Mouse (Mus musculus) forebrain, postnatal 0 days (tissue): ENCODE data around the gene P3h2. TPM values are rescaled to one million over a fixed set of nuclear protein-coding genes. Genes with fewer than 3 reads are reported as not detected.
A peak's percentile ranks its signal among the peaks of the same experiment; 100 is the strongest.

ENCODE experiments used
- ATAC-seq: fragments of 200-750 bp; cut with Nextera tagmentation; 2 replicates; pipeline ENCODE4 v1.8.0; 2017; ENCODE audit warnings: mild to moderate bottlenecking, moderate library complexity
- DNase-seq: peaks from one replicate; pipeline ENCODE4 v3.0.0-alpha.2; 2015
- H3K27ac ChIP-seq: fragments of 300-500 bp; sonication (generic); 2 replicates; pipeline ENCODE4 v1.5.1; 2014; ENCODE audit warnings: low read depth, mild to moderate bottlenecking, antibody characterized with exemption, low read length, moderate library complexity, mixed read lengths
- H3K27me3 ChIP-seq: fragments of 300-500 bp; sonication (generic); 2 replicates; pipeline ENCODE4 v1.6.1; 2014; ENCODE audit warnings: mild to moderate bottlenecking, low read length, mixed read lengths; ENCODE audit not compliant: insufficient read depth
- H3K36me3 ChIP-seq: fragments of 300-500 bp; sonication (generic); 2 replicates; pipeline ENCODE4 v1.6.1; 2014; ENCODE audit warnings: mild to moderate bottlenecking, moderate library complexity; ENCODE audit not compliant: insufficient read depth
- H3K4me1 ChIP-seq: fragments of 300-500 bp; sonication (generic); 2 replicates; pipeline ENCODE4 v1.6.1; 2014; ENCODE audit warnings: antibody characterized with exemption; ENCODE audit not compliant: insufficient read depth
- H3K4me2 ChIP-seq: fragments of 300-500 bp; sonication (generic); 2 replicates; pipeline ENCODE4 v1.6.1; 2014; ENCODE audit warnings: low read depth, mild to moderate bottlenecking, moderate library complexity
- H3K4me3 ChIP-seq: fragments of 300-500 bp; sonication (generic); 2 replicates; pipeline ENCODE4 v1.5.1; 2014; ENCODE audit warnings: low read depth, low read length, mixed read lengths
- H3K9ac ChIP-seq: fragments of 300-500 bp; sonication (generic); 2 replicates; pipeline ENCODE4 v1.6.1; 2014; ENCODE audit warnings: mild to moderate bottlenecking
- H3K9me3 ChIP-seq: fragments of 300-500 bp; sonication (generic); 2 replicates; pipeline ENCODE4 v1.6.1; 2016; ENCODE audit warnings: low read length
- CTCF ChIP-seq: sonication (generic); IDR thresholded peaks from 2 replicates; pipeline ENCODE4 v1.5.1; 2016; ENCODE audit warnings: antibody characterized with exemption, control low read depth, low read depth
- WGBS: fragments of 180-500 bp; shearing (Covaris S2); extraction: QIAGEN DNeasy Blood & Tissue Kit; methylation state at CpG from one replicate; pipeline ENCODE4 v1.1.7; 2014; 5-methylcytosine and 5-hydroxymethylcytosine counted together
- polyA plus RNA-seq: library from polyadenylated mRNA; unstranded; fragments of >200 nt; fragmentation: Nextera tagmentation; extraction: Ambion mirVana; gene quantifications from 2 replicates; pipeline ENCODE4 v1.2.1, GENCODE M21; 2015
- total RNA-seq: library from RNA; depleted of rRNA; stranded (reverse); fragments of >200 nt; gene quantifications from 2 replicates; pipeline ENCODE4 v1.2.3, GENCODE M21; 2014

Gene P3h2
- total and polyA plus RNA-seq, 2 experiments from 2014 or later: 0.35 to 1.4 TPM

DNA sequence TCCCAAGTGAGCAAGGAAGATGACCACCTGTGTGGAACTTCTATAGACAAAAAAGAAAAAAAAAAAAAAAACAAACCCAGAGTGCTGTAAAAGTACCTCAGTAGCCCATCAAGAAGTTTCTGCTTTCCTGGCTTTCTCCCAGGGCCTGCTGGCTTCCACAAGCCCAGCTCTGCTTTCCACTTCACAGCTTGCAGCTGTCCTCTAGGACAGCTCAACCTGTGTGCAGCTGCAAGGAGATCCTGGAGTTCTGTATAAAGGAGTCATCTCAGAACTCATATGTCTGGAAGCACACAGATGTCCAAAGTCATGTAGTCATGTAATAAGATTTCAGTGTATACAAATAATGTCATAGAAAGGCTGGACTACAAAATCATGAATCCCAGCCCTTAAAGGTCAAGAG, 30.5 kb downstream of the P3h2 start:
- no peaks in the 10 kb centered on the region for H3K4me1 ChIP-seq
- H3K27me3 ChIP-seq: no peaks in the 10 kb centered on the region
- no peak overlapping the region for H3K4me3 ChIP-seq
- ATAC-seq (no peak), DNase-seq (no peak)
- no peak overlapping the region for H3K4me2 ChIP-seq
- no peak for TF ChIP-seq CTCF
- H3K9ac ChIP-seq: no peak overlapping the region
- H3K9me3 ChIP-seq: no peaks in the 10 kb centered on the region
- no peaks in the 10 kb centered on the region for H3K36me3 ChIP-seq
- H3K27ac ChIP-seq: no peak overlapping the region

DNA sequence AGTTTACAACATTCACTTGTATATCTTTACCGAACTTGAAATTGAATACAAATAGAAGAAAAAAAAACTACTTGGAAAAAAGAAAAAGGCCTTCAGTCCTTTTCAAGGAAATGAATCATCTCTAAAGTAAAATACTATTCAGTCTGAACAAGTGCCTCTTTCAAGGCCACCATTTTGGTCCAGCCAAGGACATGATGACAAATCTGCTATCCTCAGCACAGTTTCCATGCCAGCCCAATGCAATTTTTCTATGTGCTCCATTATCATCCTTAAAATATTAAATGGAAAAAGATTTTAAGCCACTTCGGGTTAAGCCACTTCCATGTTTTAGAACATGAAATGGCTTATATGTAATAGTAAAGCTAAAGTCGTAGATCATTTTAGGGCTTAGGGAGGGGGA, 35.2 kb downstream of the P3h2 start:
- no peak overlapping the region for H3K4me2 ChIP-seq
- H3K36me3 ChIP-seq: no peaks in the 10 kb centered on the region
- no peaks in the 10 kb centered on the region for H3K27me3 ChIP-seq
- no peaks in the 10 kb centered on the region for H3K9me3 ChIP-seq
- DNase-seq (no peak), ATAC-seq (no peak)
- H3K4me1 ChIP-seq: no peaks in the 10 kb centered on the region
- WGBS: 91% methylated on average over 3 of the region's 3 CpGs
- H3K9ac ChIP-seq: no peak overlapping the region
- no peak overlapping the region for H3K27ac ChIP-seq
- TF ChIP-seq CTCF: no peak
- no peak overlapping the region for H3K4me3 ChIP-seq

DNA sequence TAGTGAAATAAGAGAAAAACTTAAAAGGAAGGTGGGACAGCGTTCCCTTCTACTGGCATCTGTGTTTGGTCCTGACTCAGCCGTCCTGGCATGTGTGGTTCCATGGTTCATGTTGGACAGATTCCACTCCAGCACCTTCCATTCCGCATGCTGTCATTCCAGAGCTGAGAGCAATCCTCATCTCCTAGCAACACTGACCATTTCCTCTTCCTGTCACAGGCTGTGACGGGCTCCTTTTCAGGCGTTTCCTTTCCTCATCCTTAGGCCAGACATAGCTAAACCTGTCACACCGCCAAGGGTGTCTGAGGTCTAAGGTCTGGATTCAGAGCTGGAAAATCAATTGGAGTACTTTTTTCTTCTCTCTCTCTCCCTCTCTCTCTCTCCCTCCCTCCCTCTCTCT, 40.5 kb downstream of the P3h2 start:
- ATAC-seq (no peak), DNase-seq (no peak)
- WGBS: 63% methylated on average over 6 of the region's 6 CpGs
- H3K36me3 ChIP-seq: no peaks in the 10 kb centered on the region
- H3K4me1 ChIP-seq: no peaks in the 10 kb centered on the region
- H3K4me2 ChIP-seq: no peak overlapping the region
- no peak overlapping the region for H3K4me3 ChIP-seq
- no peaks in the 10 kb centered on the region for H3K27me3 ChIP-seq
- H3K9ac ChIP-seq: no peak overlapping the region
- H3K27ac ChIP-seq: no peak overlapping the region
- no peaks in the 10 kb centered on the region for H3K9me3 ChIP-seq
- no peak for TF ChIP-seq CTCF

DNA sequence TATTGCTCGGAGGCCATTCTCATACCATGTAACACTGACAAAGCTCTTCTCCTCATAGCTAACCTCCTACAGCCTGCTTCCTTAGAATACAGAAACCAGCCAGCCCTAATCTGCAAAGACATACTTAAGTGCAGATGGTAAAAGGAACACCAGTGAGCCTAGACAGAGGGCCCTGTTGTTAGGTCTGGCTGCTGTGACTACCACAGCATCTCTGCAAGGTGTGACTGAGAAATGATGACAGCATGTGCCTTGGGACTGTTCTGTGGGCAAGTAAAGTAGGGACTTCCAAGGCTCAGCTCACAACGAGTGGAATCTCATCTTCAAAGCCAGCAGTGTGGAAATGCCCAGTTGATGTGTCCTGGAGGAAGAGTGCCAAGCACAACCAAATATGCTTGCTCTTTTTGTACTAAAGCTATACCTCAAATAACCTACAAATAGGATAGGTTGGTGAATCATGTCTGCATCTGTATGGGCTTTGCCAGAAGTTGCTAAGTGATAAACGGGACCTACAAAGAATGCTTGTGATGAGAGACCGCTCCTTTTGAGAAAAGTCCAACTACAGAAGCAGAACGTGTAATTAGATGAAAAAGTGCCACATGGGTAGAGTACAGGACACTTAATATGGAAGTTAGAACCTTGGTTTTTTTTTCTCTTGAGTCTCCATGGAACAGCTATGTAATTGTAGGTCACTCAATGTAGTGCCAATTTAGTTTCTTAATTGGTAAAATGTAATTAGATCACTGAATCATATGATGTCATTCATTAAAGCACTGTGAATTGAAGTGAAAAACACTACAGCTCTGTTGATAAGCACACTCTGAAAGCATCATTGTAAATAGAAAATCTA, 45.1 kb downstream of the P3h2 start:
- Histone ChIP-seq H3K9me3 (no peaks in the 10 kb centered on the region), H3K4me3 (no peak overlapping the region), H3K9ac (no peak overlapping the region), H3K27ac (no peak overlapping the region), H3K4me1 (no peaks in the 10 kb centered on the region), H3K36me3 (no peaks in the 10 kb centered on the region), H3K4me2 (no peak overlapping the region), H3K27me3 (no peaks in the 10 kb centered on the region)
- 38% methylated on average over 5 of the region's 5 CpGs for WGBS
- ATAC-seq: peak; percentile 42
- TF ChIP-seq CTCF: no peak
- DNase-seq: no peak

DNA sequence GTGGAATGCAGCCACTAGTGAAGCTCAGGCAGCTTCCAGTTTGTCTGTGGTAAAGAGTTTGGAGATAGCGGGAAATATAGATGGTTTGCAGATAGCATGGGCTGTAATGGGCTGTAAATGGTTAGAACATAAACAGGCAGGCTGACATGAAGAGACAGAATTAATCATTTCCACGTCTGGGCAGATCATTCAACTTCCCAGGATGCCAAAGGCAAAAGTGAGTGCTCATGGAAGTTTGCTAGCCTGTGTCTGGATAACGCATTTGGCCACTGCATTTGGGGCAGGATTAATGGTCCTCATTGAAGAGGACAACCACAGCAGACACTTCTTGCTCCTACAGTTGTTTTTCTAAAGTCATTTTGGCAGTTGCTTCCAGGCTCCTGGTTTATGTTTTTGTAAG, 52.0 kb downstream of the P3h2 start:
- Histone ChIP-seq H3K36me3 (no peaks in the 10 kb centered on the region), H3K4me3 (no peak overlapping the region), H3K4me1 (no peaks in the 10 kb centered on the region), H3K9me3 (no peaks in the 10 kb centered on the region), H3K4me2 (no peak overlapping the region), H3K27ac (no peak overlapping the region), H3K9ac (no peak overlapping the region), H3K27me3 (no peaks in the 10 kb centered on the region)
- 70% methylated on average over 3 of the region's 3 CpGs for WGBS
- no peak for TF ChIP-seq CTCF
- no peak for ATAC-seq
- no peak for DNase-seq

DNA sequence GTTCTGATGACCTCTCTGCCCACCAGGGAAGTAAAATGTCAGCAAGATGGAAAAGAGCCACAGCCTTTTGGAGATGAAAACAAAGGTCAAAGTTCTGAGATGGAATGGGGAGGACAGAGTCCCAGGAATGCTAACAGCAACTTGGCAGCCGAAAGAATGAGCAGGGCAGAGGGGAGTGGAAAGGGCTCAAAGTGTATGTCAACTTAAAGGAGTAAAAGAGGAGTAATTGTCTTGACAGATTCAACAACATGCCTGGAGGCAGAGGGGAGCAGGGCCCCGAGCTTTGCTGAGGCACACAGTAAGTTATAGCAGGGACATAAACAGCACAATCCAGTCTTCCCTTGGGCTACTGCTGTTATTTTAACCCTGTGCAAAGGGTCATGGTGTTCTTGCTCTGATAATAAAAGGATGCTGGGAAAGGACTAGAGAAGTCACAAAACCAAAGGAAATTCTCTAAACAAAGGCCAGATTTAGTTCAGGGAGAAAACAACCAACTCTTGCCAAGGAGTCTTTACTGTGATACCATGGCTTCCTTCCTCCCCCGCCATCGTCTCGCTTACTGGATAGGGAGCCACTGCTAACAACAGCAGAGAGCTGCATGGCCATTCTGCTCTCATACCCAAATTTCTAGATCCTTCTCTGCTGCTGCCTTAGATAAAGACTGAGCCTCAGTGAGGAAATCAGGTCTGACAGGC, 56.0 kb downstream of the P3h2 start:
- TF ChIP-seq CTCF: no peak
- Histone ChIP-seq H3K4me3 (no peak overlapping the region), H3K27me3 (no peaks in the 10 kb centered on the region), H3K27ac (no peak overlapping the region), H3K4me1 (no peaks in the 10 kb centered on the region), H3K4me2 (no peak overlapping the region), H3K9ac (no peak overlapping the region), H3K36me3 (no peaks in the 10 kb centered on the region), H3K9me3 (no peaks in the 10 kb centered on the region)
- DNase-seq (no peak), ATAC-seq (no peak)
- 60% methylated on average over 5 of the region's 5 CpGs for WGBS

DNA sequence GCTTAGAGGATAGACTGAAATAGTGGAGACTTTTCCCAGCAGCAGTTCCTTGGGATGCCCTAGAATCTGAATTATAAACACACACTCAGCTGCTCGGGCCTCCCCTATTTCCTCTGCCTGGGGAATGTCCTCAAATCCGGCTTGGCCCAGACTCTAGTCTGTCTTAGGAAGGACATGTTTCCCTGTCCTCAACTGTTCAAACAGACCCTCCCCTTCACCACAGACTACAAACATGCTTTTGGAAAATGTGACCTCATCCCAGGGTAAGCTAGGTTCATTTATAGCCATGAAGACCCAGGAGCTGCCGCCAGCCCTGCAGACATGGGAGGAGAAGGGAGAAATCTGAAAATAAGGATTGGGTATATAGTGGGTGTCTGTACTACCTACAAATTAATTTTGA, 57.7 kb downstream of the P3h2 start:
- Histone ChIP-seq H3K27me3 (no peaks in the 10 kb centered on the region), H3K9me3 (no peaks in the 10 kb centered on the region), H3K4me2 (no peak overlapping the region), H3K9ac (no peak overlapping the region), H3K4me3 (no peak overlapping the region), H3K4me1 (no peaks in the 10 kb centered on the region), H3K36me3 (no peaks in the 10 kb centered on the region), H3K27ac (no peak overlapping the region)
- ATAC-seq (no peak), DNase-seq (no peak)
- TF ChIP-seq CTCF: no peak
- 93% methylated on average over 3 of the region's 3 CpGs for WGBS
